ENCODE assay signal across 7 mouse cellular contexts in genomic region chr4:117156372-117156771, GRCm38 (mm10). TPM values are rescaled to one million over a fixed set of nuclear protein-coding genes. Genes with fewer than 3 reads are reported as not detected.
DNase-seq lines count a peak whose midpoint lies in the region; ATAC-seq and TF ChIP-seq lines count a peak whose summit lies in the region.

No protein-coding gene starts in this region.

- WGBS in lung, postnatal 0 days: 22% methylated on average over 6 of the region's 6 CpGs
- 28% methylated on average over 6 of the region's 6 CpGs for WGBS in forebrain, embryonic 12.5 days
- WGBS in limb, embryonic 15.5 days: 27% methylated on average over 6 of the region's 6 CpGs
- 30% methylated on average over 6 of the region's 6 CpGs for WGBS in stomach, embryonic 16.5 days

- TF ChIP-seq CTCF in lung, postnatal 0 days (IDR thresholded peaks at IDR 0.05): no peak

- peak overlapping the region; percentile 87 for H3K4me2 ChIP-seq in lung, postnatal 0 days (replicated peaks; ENCODE audit: low read depth, low read length)
- peak overlapping the region; percentile 68 for H3K4me2 ChIP-seq in forebrain, embryonic 12.5 days
- peak overlapping the region; percentile 70 for H3K4me2 ChIP-seq in limb, embryonic 15.5 days
- H3K4me2 ChIP-seq in stomach, embryonic 16.5 days (ENCODE audit: low read depth, low read length): peak overlapping the region; percentile 51

- H3K36me3 ChIP-seq in lung, postnatal 0 days (ENCODE audit: insufficient read depth, low read length): peaks cover 25% of the 10 kb centered on the region
- H3K36me3 ChIP-seq in forebrain, embryonic 12.5 days (replicated peaks): peaks cover 61% of the 10 kb centered on the region
- peaks cover 44% of the 10 kb centered on the region for H3K36me3 ChIP-seq in limb, embryonic 15.5 days
- H3K36me3 ChIP-seq in stomach, embryonic 16.5 days (ENCODE audit: control insufficient read depth, insufficient read depth, low read length): peaks cover 30% of the 10 kb centered on the region

- ATAC-seq in lung, postnatal 0 days: no peak
- ATAC-seq in forebrain, embryonic 12.5 days (ENCODE audit: low FRiP score): 0 out of 2 replicates have a peak, but pooled peaks have one; percentile 13
- ATAC-seq in limb, embryonic 15.5 days (ENCODE audit: insufficient number of reproducible peaks, low FRiP score, low TSS enrichment, low read depth): no peak
- no peak for ATAC-seq in stomach, embryonic 16.5 days (ENCODE audit: insufficient read depth, low FRiP score)

- H3K9ac ChIP-seq in lung, postnatal 0 days (replicated peaks; ENCODE audit: low read depth): no peak overlapping the region
- H3K9ac ChIP-seq in forebrain, embryonic 12.5 days: no peak overlapping the region
- no peak overlapping the region; the same call in 1 of the 2 replicates for H3K9ac ChIP-seq in limb, embryonic 15.5 days
- H3K9ac ChIP-seq in stomach, embryonic 16.5 days (ENCODE audit: low read length): peak overlapping the region; percentile 99

- H3K27me3 ChIP-seq in lung, postnatal 0 days (replicated peaks; ENCODE audit: insufficient read depth, low read length): no peaks in the 10 kb centered on the region
- H3K27me3 ChIP-seq in forebrain, embryonic 12.5 days: no peaks in the 10 kb centered on the region
- H3K27me3 ChIP-seq in limb, embryonic 15.5 days: no peaks in the 10 kb centered on the region
- H3K27me3 ChIP-seq in stomach, embryonic 16.5 days (ENCODE audit: control insufficient read depth, insufficient read depth, low read length): no peaks in the 10 kb centered on the region

- peak overlapping the region; percentile 94 for H3K4me3 ChIP-seq in lung, postnatal 0 days (ENCODE audit: low read depth, low read length)
- H3K4me3 ChIP-seq in forebrain, embryonic 12.5 days (replicated peaks): peak overlapping the region; percentile 96
- peak overlapping the region; percentile 69 for H3K4me3 ChIP-seq in limb, embryonic 15.5 days
- peak overlapping the region; percentile 99 for H3K4me3 ChIP-seq in stomach, embryonic 16.5 days (replicated peaks; ENCODE audit: low read length)

- H3K9me3 ChIP-seq in lung, postnatal 0 days (ENCODE audit: low read length): no peaks in the 10 kb centered on the region
- no peaks in the 10 kb centered on the region for H3K9me3 ChIP-seq in forebrain, embryonic 12.5 days
- no peaks in the 10 kb centered on the region for H3K9me3 ChIP-seq in limb, embryonic 15.5 days
- H3K9me3 ChIP-seq in stomach, embryonic 16.5 days (replicated peaks; ENCODE audit: control insufficient read depth, low read length): no peaks in the 10 kb centered on the region

- no peak for TF ChIP-seq EP300 in lung, postnatal 0 days (IDR thresholded peaks at IDR 0.05)

- peak overlapping the region; percentile 92 for H3K27ac ChIP-seq in lung, postnatal 0 days (ENCODE audit: low read length)
- H3K27ac ChIP-seq in forebrain, embryonic 12.5 days: peak overlapping the region; percentile 96
- peak overlapping the region; percentile 95 for H3K27ac ChIP-seq in limb, embryonic 15.5 days
- H3K27ac ChIP-seq in stomach, embryonic 16.5 days (ENCODE audit: low read length): peak overlapping the region; percentile 93

- DNase-seq in lung, postnatal 0 days (ENCODE audit: low spot score): no peak
- no peak for DNase-seq in lung, postnatal 36 days
- no peak for DNase-seq in urinary bladder, postnatal 14 days (ENCODE audit: low spot score)
- no peak for DNase-seq in cerebellum, adult 9-10 months

- H3K4me1 ChIP-seq in lung, postnatal 0 days (ENCODE audit: insufficient read depth, low read depth, low read length): no peaks in the 10 kb centered on the region
- peaks cover 21% of the 10 kb centered on the region for H3K4me1 ChIP-seq in forebrain, embryonic 12.5 days
- peaks cover 25% of the 10 kb centered on the region for H3K4me1 ChIP-seq in limb, embryonic 15.5 days
- H3K4me1 ChIP-seq in stomach, embryonic 16.5 days (ENCODE audit: control insufficient read depth, insufficient read depth, low read length): peaks cover 10% of the 10 kb centered on the region

RNA-seq across cellular contexts. Expression of gene Rps8, which starts 0.3 kb away (rescaled TPM):
- polyA plus RNA-seq in lung, postnatal 0 days (2015; fragmentation: Nextera tagmentation; extraction: Ambion mirVana): 633 and 681 TPM in 2 replicates
- 668 and 669 TPM in 2 replicates for polyA plus RNA-seq in forebrain, embryonic 12.5 days (2016; fragmentation: Nextera tagmentation; extraction: Ambion mirVana)
- 803 and 994 TPM in 2 replicates for polyA plus RNA-seq in limb, embryonic 15.5 days (2015; fragmentation: Nextera tagmentation; extraction: Ambion mirVana)
- 671 and 829 TPM in 2 replicates for polyA plus RNA-seq in stomach, embryonic 16.5 days (2015; fragmentation: Nextera tagmentation; extraction: Ambion mirVana)

RNA-seq across cellular contexts. Expression of gene Plk3, which starts 22.6 kb away (rescaled TPM):
- polyA plus RNA-seq in lung, postnatal 0 days (2015; fragmentation: Nextera tagmentation; extraction: Ambion mirVana): 4.0 and 5.0 TPM in 2 replicates
- polyA plus RNA-seq in forebrain, embryonic 12.5 days (2016; fragmentation: Nextera tagmentation; extraction: Ambion mirVana): 17.7 and 23.1 TPM in 2 replicates
- polyA plus RNA-seq in limb, embryonic 15.5 days (2015; fragmentation: Nextera tagmentation; extraction: Ambion mirVana): 5.7 and 6.8 TPM in 2 replicates
- 3.4 and 5.0 TPM in 2 replicates for polyA plus RNA-seq in stomach, embryonic 16.5 days (2015; fragmentation: Nextera tagmentation; extraction: Ambion mirVana)

RNA-seq across cellular contexts. Expression of gene Kif2c, which starts 26.1 kb away (rescaled TPM):
- polyA plus RNA-seq in lung, postnatal 0 days (2015; fragmentation: Nextera tagmentation; extraction: Ambion mirVana): 2.0 and 3.0 TPM in 2 replicates
- polyA plus RNA-seq in forebrain, embryonic 12.5 days (2016; fragmentation: Nextera tagmentation; extraction: Ambion mirVana): 97.4 and 101 TPM in 2 replicates
- polyA plus RNA-seq in limb, embryonic 15.5 days (2015; fragmentation: Nextera tagmentation; extraction: Ambion mirVana): 45.9 and 47.4 TPM in 2 replicates
- polyA plus RNA-seq in stomach, embryonic 16.5 days (2015; fragmentation: Nextera tagmentation; extraction: Ambion mirVana): 42.4 and 44.3 TPM in 2 replicates

RNA-seq across cellular contexts. Expression of gene Tctex1d4, which starts 29.8 kb away (rescaled TPM):
- polyA plus RNA-seq in lung, postnatal 0 days (2015; fragmentation: Nextera tagmentation; extraction: Ambion mirVana): 26.1 and 27.2 TPM in 2 replicates
- not detected in 2 replicates for polyA plus RNA-seq in forebrain, embryonic 12.5 days (2016; fragmentation: Nextera tagmentation; extraction: Ambion mirVana)
- not detected in 2 replicates for polyA plus RNA-seq in limb, embryonic 15.5 days (2015; fragmentation: Nextera tagmentation; extraction: Ambion mirVana)
- 0.22 TPM in 1 of 2 replicates, not detected in the other for polyA plus RNA-seq in stomach, embryonic 16.5 days (2015; fragmentation: Nextera tagmentation; extraction: Ambion mirVana)

RNA-seq across cellular contexts. Expression of gene Btbd19, which starts 30.8 kb away (rescaled TPM):
- 3.8 and 4.3 TPM in 2 replicates for polyA plus RNA-seq in lung, postnatal 0 days (2015; fragmentation: Nextera tagmentation; extraction: Ambion mirVana)
- polyA plus RNA-seq in forebrain, embryonic 12.5 days (2016; fragmentation: Nextera tagmentation; extraction: Ambion mirVana): 3.2 and 5.2 TPM in 2 replicates
- 10.0 and 10.3 TPM in 2 replicates for polyA plus RNA-seq in limb, embryonic 15.5 days (2015; fragmentation: Nextera tagmentation; extraction: Ambion mirVana)
- polyA plus RNA-seq in stomach, embryonic 16.5 days (2015; fragmentation: Nextera tagmentation; extraction: Ambion mirVana): 6.5 and 6.6 TPM in 2 replicates

Comparison
In these comparisons a context has a peak if more than half of its experiments do, and no peak if none do; other contexts are left out.
1. RNA of gene Kif2c, which starts 26.1 kb away (polyA plus RNA-seq): 97.4 to 101 TPM in forebrain, embryonic 12.5 days, 45.9 to 47.4 TPM in limb, embryonic 15.5 days and 42.4 to 44.3 TPM in stomach, embryonic 16.5 days; 2.0 to 3.0 TPM in lung, postnatal 0 days; every median in the first group is over 10 times any median in the second.
2. Peak in every context shown above with its lines, with median percentiles within 50 percentile points of each other: H3K27ac ChIP-seq, H3K4me2 ChIP-seq and H3K4me3 ChIP-seq.